Mouse (Mus musculus) erythroblast, embryonic 14.5 days (primary cell): ENCODE measurements around the gene Lpcat4. TPM values are rescaled to one million over a fixed set of nuclear protein-coding genes. Genes with fewer than 3 reads are reported as not detected.

ENCODE experiments used
- H3K27me3 ChIP-seq: 2 replicates; pipeline ENCODE4 v1.6.1; 2012; ENCODE audit warnings: inconsistent platforms; ENCODE audit not compliant: control insufficient read depth
- H3K36me3 ChIP-seq: 2 replicates; pipeline ENCODE4 v1.6.1; 2012; ENCODE audit warnings: mild to moderate bottlenecking, inconsistent platforms; ENCODE audit not compliant: control insufficient read depth
- H3K4me1 ChIP-seq: 2 replicates; pipeline ENCODE4 v1.6.1; 2012; ENCODE audit warnings: inconsistent platforms; ENCODE audit not compliant: control insufficient read depth
- H3K4me3 ChIP-seq: replicated peaks from 2 replicates; pipeline ENCODE3; 2012; ENCODE audit warnings: moderate library complexity, mild to moderate bottlenecking, inconsistent platforms
- H3K9me3 ChIP-seq: 2 replicates; pipeline ENCODE4 v1.6.1; 2012; ENCODE audit warnings: low read length, inconsistent platforms, mixed read lengths; ENCODE audit not compliant: control insufficient read depth
- GATA1 ChIP-seq: IDR thresholded peaks from 2 replicates; pipeline ENCODE4 v1.6.1; 2012; ENCODE audit warnings: low read length, inconsistent platforms, mixed read lengths
- TAL1 ChIP-seq: IDR thresholded peaks from 3 replicates; pipeline ENCODE4 v1.6.1; 2012; ENCODE audit warnings: low read length, inconsistent platforms, mixed read lengths
- polyA plus RNA-seq: library from polyadenylated mRNA; stranded (reverse); fragments of >175 nt; gene quantifications from 2 replicates; pipeline ENCODE4 v1.2.3, GENCODE M21; 2012

Lpcat4 gene
- 0.11 and 0.85 TPM in 2 replicates for polyA plus RNA-seq

GRCm38 (mm10) chr2:112239212-112239934 lies at the start of gene Lpcat4:
Gene Lpcat4, plus strand, starts transcription at chr2:112239468.
- Histone ChIP-seq H3K27me3 (peaks cover 28% of the 10 kb centered on the region), H3K9me3 (no peaks in the 10 kb centered on the region)

GRCm38 (mm10) chr2:112196859-112197258 lies 42.4 kb upstream of the Lpcat4 start:
- Histone ChIP-seq H3K27me3 (no peaks in the 10 kb centered on the region), H3K36me3 (no peaks in the 10 kb centered on the region), H3K4me1 (no peaks in the 10 kb centered on the region), H3K4me3 (no peak overlapping the region), H3K9me3 (no peaks in the 10 kb centered on the region)
- TF ChIP-seq GATA1: no peak
- TF ChIP-seq TAL1: no peak

More at GRCm38 (mm10) chr2:112239212-112239934, at the start of gene Lpcat4:
- no peak for TF ChIP-seq GATA1
- no peak for TF ChIP-seq TAL1
- H3K36me3 ChIP-seq: no peaks in the 10 kb centered on the region
- H3K4me3 ChIP-seq: peak within 1 kb of the TSS; percentile 89
- H3K4me1 ChIP-seq: peaks cover 23% of the 10 kb centered on the region

GRCm38 (mm10) chr2:112203056-112203455 lies 36.2 kb upstream of the Lpcat4 start:
- no peaks in the 10 kb centered on the region for H3K36me3 ChIP-seq
- no peaks in the 10 kb centered on the region for H3K9me3 ChIP-seq
- no peaks in the 10 kb centered on the region for H3K27me3 ChIP-seq
- no peaks in the 10 kb centered on the region for H3K4me1 ChIP-seq
- H3K4me3 ChIP-seq: no peak overlapping the region
- TF ChIP-seq TAL1: no peak
- TF ChIP-seq GATA1: no peak

- Histone ChIP-seq H3K36me3 (no peaks in the 10 kb centered on the region), H3K4me3 (no peak overlapping the region), H3K9me3 (peaks cover 7% of the 10 kb centered on the region), H3K27me3 (no peaks in the 10 kb centered on the region), H3K4me1 (no peaks in the 10 kb centered on the region)
- no peak for TF ChIP-seq TAL1
- no peak for TF ChIP-seq GATA1
Observed at GRCm38 (mm10) chr2:112210142-112210541, 29.1 kb upstream of the Lpcat4 start.

- peaks cover 7% of the 10 kb centered on the region for H3K9me3 ChIP-seq
- TF ChIP-seq TAL1: no peak
- H3K4me3 ChIP-seq: no peak overlapping the region
- no peaks in the 10 kb centered on the region for H3K4me1 ChIP-seq
- no peaks in the 10 kb centered on the region for H3K27me3 ChIP-seq
- no peaks in the 10 kb centered on the region for H3K36me3 ChIP-seq
Observed at GRCm38 (mm10) chr2:112210699-112211098, 28.6 kb upstream of the Lpcat4 start.

- Histone ChIP-seq H3K36me3 (no peaks in the 10 kb centered on the region), H3K9me3 (no peaks in the 10 kb centered on the region)
Observed at GRCm38 (mm10) chr2:112215977-112216376, 23.3 kb upstream of the Lpcat4 start.

GRCm38 (mm10) chr2:112217614-112218013 lies 21.7 kb upstream of the Lpcat4 start:
- Histone ChIP-seq H3K9me3 (no peaks in the 10 kb centered on the region), H3K36me3 (no peaks in the 10 kb centered on the region), H3K4me3 (no peak overlapping the region), H3K4me1 (no peaks in the 10 kb centered on the region), H3K27me3 (no peaks in the 10 kb centered on the region)
- TF ChIP-seq TAL1: no peak
- TF ChIP-seq GATA1: no peak

More at GRCm38 (mm10) chr2:112215977-112216376, 23.3 kb upstream of the Lpcat4 start:
- H3K27me3 ChIP-seq: no peaks in the 10 kb centered on the region
- no peaks in the 10 kb centered on the region for H3K4me1 ChIP-seq
- TF ChIP-seq GATA1 (no peak), TAL1 (no peak)
- no peak overlapping the region for H3K4me3 ChIP-seq

- Histone ChIP-seq H3K36me3 (no peaks in the 10 kb centered on the region), H3K9me3 (no peaks in the 10 kb centered on the region), H3K4me3 (no peak overlapping the region), H3K4me1 (no peaks in the 10 kb centered on the region), H3K27me3 (no peaks in the 10 kb centered on the region)
- TF ChIP-seq GATA1 (no peak), TAL1 (no peak)
Observed at GRCm38 (mm10) chr2:112220880-112221279, 18.4 kb upstream of the Lpcat4 start.

- no peaks in the 10 kb centered on the region for H3K36me3 ChIP-seq
- H3K9me3 ChIP-seq: no peaks in the 10 kb centered on the region
- H3K4me1 ChIP-seq: no peaks in the 10 kb centered on the region
- no peaks in the 10 kb centered on the region for H3K27me3 ChIP-seq
- no peak overlapping the region for H3K4me3 ChIP-seq
- TF ChIP-seq GATA1 (no peak), TAL1 (no peak)
Observed at GRCm38 (mm10) chr2:112222607-112223006, 16.7 kb upstream of the Lpcat4 start.
